Mouse (Mus musculus): ENCODE results near the gene Mtg2. TPM values are rescaled to one million over a fixed set of nuclear protein-coding genes. Genes with fewer than 3 reads are reported as not detected.

The Mtg2 gene
- total RNA-seq, 2 experiments from 2014 or later, result 10.4 to 12.1 TPM

GRCm38 (mm10) chr2:180051986-180052733, 18.2 kb upstream of the Mtg2 start:
- DNase-seq, result no peak

GRCm38 (mm10) chr2:180053001-180053400, 17.4 kb upstream of the Mtg2 start:
- DNase-seq, result no peak

- no peak for DNase-seq
Observed at GRCm38 (mm10) chr2:180063338-180064131, 6.9 kb upstream of the Mtg2 start.

GRCm38 (mm10) chr2:180069770-180070480, 463 bp upstream of the Mtg2 start:
- DNase-seq, result no peak

- no peak for DNase-seq
Observed at GRCm38 (mm10) chr2:180071671-180072070, 1.3 kb downstream of the Mtg2 start.

- DNase-seq, result no peak
Observed at GRCm38 (mm10) chr2:180072886-180073285, 2.5 kb downstream of the Mtg2 start.

- DNase-seq, result no peak
Observed at GRCm38 (mm10) chr2:180077622-180078021, 7.2 kb downstream of the Mtg2 start.

- no peak for DNase-seq
Observed at GRCm38 (mm10) chr2:180080680-180081079, 10.3 kb downstream of the Mtg2 start.

- DNase-seq, result no peak
Observed at GRCm38 (mm10) chr2:180083063-180083462, 12.7 kb downstream of the Mtg2 start.

GRCm38 (mm10) chr2:180084565-180084964, 14.2 kb downstream of the Mtg2 start:
- DNase-seq, result no peak

- DNase-seq, result no peak
Observed at GRCm38 (mm10) chr2:180085926-180086636, 15.7 kb downstream of the Mtg2 start.

GRCm38 (mm10) chr2:180086637-180087027, 16.2 kb downstream of the Mtg2 start:
- DNase-seq, result no peak

- DNase-seq, result no peak
Observed at GRCm38 (mm10) chr2:180087472-180087871, 17.1 kb downstream of the Mtg2 start.

GRCm38 (mm10) chr2:180090285-180090684, 19.9 kb downstream of the Mtg2 start:
- DNase-seq, result no peak

GRCm38 (mm10) chr2:180095711-180096110, 25.3 kb downstream of the Mtg2 start:
- DNase-seq, result no peak

GRCm38 (mm10) chr2:180097585-180097984, 27.2 kb downstream of the Mtg2 start:
- DNase-seq, result no peak

- no peak for DNase-seq
Observed at GRCm38 (mm10) chr2:180098167-180098566, 27.8 kb downstream of the Mtg2 start.

- no peak for DNase-seq
Observed at GRCm38 (mm10) chr2:180099529-180099928, 29.1 kb downstream of the Mtg2 start.

GRCm38 (mm10) chr2:180103151-180103977, 33.0 kb downstream of the Mtg2 start:
- no peak for DNase-seq

GRCm38 (mm10) chr2:180103978-180104658, 33.7 kb downstream of the Mtg2 start, which contains the start of gene Hrh3:
Hrh3 (minus strand) TSS chr2:180104488.
- peak; percentile 81 for DNase-seq

Data from gastrocnemius, postnatal 10 days (tissue).